Mouse (Mus musculus) erythroblast, embryonic 14.5 days (primary cell): ENCODE results near the gene Tymp.

ENCODE experiments used
- GATA1 ChIP-seq: IDR thresholded peaks from 2 replicates; pipeline ENCODE4 v1.6.1; 2012; ENCODE audit warnings: low read length, inconsistent platforms, mixed read lengths
- TAL1 ChIP-seq: IDR thresholded peaks from 3 replicates; pipeline ENCODE4 v1.6.1; 2012; ENCODE audit warnings: low read length, inconsistent platforms, mixed read lengths

DNA sequence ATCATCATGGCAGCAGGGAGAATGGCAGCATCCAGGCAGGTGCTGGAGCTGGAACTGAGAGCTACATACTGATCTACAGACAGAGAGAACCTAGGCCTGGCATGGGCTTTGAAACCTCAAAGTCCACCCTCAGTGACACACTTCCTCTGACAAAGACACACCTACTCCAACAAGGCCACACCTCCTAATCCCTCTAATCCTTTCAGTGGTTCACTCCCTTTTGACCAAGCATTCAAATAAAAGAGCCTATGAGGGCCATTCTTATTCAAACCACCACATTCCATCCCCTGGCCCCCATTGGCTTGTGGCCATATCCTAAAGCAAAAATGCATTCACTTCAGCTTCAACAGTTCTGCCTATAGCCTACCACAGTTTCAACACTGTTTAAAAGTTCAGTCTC is 29.9 kb upstream of the Tymp start:
- no peak for TF ChIP-seq GATA1
- TF ChIP-seq TAL1, result no peak
